Mouse (Mus musculus) spleen, postnatal 36 days (tissue): ENCODE measurements at regions not wholly inside any gene's neighbourhood (a gene's known extent, or its start where the extent isn't known, plus 50 kb on each side); places are given as distances from the start of the nearest gene placed in this dataset.

Experiments used
- DNase-seq, 2 experiments: peaks; one replicate each; pipeline ENCODE4 v3.0.0; 2022; ENCODE audit warnings: low spot score in 2 of 2, mixed read lengths in 1 of 2

DNA sequence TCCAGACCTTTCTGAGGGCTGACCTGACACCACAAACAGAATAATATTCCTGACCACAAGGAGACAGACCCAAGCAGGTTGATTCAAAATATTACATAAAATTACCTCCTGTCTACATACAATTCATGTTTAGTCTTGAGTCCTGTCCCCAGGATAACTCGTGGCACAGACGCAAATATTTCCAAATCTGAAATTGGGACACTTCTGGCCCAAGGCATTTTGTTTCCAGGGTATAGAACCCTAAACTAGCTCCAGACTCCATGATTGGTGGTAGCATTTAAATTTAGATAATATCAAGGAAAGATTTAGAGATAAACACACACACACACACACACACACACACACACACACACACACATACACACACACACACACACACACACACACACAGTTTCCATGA, 498.7 kb downstream of the Med13l start:
- DNase-seq = no peak

DNA sequence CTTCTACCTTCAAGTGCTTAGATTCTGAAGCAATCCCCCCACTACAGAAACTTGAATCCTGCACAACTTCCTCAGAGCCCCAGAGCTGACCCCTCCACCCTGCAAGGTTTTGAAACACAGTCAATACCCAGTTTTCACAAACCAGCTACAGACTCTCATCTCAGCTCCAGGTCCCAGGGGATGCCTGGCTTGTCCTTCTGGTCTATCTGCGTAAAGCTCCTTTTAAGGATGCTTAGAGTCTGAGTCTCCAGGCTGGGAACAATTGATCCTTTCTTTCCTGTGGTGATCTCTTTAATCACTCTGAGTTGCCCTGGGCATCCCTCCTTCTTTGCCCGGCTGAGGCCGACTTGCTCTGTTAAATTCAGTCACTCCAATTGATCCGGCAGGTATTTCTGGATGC, 500.4 kb downstream of the Med13l start:
- DNase-seq = no peak

DNA sequence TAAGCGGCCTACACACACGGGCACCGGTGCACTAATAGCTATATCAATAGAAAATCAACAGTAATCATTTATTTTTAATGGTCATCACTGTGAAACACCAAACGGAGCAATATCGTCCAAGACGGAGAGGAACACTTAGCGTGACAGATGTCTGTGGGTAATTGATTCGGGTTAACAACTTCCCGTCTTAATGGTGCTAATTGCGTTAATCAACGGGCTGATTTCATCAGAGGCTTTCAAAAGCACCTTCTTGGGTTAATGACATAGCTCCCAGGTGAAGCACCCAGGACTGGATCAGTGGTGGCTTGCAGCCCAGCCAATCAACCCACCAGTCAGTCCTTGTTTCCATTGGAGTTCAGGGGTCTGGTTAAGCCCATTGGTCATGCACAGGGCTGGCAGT, 502.0 kb downstream of the Med13l start:
- DNase-seq = no peak

DNA sequence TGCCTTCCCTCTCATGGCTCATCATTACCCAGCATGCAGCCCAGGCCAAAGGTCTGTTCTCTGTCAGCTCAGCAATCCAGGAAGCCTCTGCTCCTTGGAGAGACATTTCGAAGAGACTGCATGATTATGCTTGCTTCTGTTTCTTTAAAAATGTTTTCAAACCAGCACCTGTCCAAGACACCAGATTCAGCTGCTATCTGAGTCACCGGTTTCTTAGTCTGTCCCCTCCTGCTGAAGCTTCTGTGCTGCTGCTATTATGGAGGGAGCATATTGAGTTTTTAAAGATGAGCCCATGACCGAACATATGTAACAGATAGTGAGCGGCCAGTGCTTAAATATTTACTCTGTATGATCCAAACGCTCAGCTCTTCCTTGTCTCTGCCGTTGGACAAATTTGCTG, 506.2 kb downstream of the Med13l start:
- no peak for DNase-seq

DNA sequence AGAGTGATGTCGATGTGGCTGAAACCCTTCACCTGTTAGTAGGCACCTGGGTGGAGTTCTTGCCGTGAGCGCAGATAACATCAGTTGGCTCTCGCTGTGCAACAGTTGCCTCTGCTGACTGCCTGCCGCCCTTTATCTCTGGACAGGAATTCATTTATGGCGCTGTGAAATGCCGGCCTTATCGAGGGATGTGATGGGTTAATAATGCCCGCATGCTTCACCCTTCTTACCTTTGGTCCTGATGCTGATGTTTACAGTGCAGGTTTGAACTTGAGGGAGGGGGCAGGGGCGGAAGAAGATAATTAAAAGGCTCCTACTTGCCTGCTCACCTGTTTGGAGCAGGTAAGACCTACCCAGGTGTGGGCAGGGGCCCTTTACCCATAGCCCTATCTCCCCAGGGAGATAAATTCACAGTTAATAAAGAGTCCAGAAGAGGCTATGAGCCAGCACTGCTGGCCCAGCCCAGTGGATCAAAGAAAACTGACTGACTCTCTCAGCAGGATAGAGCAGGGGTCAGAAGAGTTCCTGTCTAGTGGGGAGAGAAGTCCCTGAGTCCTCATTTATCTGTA, 509.4 kb downstream of the Med13l start:
- no peak for DNase-seq

DNA sequence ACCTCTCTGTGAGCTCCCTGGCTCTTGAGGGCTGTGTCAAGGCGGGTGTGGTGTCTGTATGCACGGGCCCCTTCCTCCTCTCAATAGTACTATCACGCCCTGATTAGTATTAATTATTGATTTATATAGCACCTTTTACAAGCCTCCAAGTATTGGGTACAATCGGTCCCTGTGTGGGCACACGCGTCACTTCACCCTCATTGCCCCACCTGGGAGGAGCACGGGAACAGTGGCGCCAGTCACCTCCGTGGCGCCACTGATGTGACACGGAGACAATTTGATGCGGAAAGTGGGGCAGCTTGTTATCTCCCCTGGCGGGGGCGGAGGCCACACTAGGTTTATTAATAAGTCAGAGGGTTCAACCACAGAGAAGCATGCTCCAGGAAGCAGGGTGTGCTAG, 512.2 kb downstream of the Med13l start:
- no peak for DNase-seq

DNA sequence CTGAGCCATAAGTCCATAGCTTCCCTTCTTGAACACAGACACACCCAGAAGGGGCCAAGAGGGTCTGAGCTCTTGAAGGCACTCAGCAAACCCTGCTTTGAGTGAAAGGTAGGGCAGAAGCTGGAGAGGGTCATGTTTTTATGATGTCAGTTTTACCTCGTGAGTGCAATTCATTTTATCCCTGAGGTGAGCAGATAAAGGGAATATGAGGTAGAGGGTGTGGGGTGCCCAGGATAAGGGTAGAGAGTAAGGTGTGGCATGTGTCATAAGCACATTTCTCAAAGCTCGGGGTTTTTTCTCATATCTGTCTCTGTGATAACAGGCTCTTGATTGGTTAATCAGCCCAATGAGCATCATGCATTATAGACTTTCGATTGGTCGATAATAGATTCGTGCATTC, 520.3 kb downstream of the Med13l start:
- no peak for DNase-seq

DNA sequence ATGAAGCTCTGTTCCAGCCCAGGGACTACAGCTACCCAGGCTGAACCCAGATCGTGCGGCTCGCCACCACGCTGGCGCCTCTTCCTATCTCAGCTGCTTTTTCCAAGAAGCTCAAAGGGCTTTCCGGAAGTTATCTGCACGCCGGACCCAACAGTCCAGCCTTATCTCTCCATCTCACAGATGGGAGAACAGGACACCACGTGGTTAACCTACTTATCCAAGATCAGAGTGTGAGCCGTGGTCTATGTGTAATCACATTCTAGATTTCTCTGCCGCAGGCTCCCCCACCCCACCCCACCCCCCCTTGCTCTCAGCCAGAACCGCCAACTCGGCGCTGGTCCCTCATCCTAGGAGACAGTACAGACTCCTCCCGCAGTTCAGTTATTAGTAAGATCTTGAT, 522.4 kb downstream of the Med13l start:
- DNase-seq = no peak

DNA sequence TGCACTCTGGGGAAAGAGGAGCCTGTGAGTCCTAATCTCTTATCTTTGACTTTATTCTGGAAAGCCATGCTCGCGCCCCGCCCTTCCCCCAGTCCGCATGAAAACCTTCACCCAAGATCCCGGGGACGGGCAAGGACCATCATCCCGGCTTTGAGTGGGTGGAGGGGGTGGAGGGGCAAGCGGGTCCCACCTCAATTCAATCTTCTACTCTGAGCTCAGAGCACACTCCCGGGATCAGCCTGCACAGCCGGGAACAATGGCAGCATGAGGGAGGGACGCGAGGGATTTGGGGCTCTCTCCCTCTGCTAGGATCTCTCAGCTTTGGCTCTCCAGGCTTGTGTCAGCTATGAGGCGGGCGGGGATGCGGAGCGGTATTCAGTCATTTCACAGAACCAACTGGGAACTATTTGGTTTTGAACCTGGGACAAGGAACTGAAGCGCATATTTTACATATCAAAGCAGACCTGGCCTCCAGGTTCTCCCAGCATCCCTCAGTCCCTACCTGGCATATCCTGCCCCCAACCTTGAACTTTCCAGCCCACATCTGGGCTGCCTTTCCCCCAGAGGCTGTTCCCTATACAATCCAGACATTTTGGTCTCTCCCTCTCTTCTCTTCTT, 537.2 kb downstream of the Med13l start:
- DNase-seq = no peak

DNA sequence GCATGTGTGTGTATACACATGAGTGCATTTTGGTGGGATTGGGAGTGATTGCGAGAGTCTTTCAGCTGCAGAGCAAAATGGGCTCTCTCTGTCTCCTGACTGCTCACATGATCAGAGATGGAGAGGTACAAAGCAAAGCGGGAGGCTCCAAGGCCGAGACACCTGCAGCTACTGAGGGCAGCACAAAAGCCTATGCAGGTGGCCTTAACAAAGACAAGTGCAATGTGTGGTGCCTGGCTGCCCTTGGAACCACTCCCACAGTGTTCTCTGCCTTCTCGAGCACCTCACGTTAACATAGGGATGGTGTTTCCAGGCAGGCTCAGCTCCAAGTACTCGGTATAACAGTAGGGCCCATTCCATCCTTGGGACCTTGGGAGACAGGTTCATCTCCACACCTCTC, 539.3 kb downstream of the Med13l start:
- DNase-seq = no peak

DNA sequence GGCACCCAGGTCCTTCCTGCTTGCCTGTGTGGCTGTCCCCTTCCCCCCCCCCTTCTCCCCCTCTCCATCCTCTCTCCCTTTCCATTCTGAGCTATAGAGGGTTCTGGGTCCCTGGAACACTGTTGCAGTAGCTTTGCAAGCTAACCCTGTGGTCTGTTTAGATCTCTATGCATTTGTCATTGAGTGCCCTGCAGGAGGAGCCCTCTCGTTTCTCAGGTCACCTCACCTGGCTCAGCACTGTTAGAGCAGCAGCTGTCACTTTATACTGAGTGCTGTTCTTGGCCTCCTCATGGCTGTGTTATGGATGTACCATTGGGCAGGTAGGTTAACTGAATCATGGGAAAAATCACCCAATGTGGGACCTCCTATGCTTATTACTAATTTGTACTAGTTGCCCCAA, 543.0 kb downstream of the Med13l start:
- DNase-seq = no peak

DNA sequence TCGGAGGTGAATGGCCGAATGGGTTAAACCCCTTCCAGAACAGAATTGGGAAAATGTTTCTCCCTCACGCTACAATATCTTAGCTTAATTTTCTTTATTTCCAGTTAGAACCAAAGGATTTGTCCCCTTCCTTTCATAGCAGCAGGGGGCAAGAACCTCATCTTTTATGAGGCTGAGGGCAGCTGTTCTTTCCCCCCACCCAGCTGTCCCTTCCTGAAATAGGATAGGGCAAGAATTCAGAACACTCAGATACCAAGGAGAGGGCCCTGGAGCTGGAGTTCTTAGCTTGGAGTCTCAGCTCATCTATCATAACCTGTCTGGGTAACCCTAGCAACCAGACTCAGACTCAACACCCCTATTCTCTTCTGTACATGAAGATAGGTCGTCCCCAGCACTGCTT, 547.4 kb downstream of the Med13l start:
- no peak for DNase-seq

DNA sequence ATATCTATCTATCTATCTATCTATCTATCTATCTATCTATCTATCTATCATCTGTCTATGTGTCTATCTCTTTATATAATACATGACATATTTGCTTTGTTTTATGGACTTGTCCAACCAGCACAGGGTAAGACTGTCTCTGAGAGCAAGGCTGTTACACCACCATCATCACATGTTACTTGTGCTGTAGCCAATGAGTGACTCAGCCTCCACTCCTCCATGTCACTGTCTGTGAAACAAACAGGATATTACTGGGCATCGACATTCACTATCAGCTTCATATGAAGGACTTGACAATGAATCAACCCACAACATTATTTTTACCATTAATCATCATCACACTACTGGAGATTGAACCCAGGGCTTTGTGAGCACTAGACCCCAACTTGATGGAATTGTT, 549.0 kb downstream of the Med13l start:
- no peak for DNase-seq

DNA sequence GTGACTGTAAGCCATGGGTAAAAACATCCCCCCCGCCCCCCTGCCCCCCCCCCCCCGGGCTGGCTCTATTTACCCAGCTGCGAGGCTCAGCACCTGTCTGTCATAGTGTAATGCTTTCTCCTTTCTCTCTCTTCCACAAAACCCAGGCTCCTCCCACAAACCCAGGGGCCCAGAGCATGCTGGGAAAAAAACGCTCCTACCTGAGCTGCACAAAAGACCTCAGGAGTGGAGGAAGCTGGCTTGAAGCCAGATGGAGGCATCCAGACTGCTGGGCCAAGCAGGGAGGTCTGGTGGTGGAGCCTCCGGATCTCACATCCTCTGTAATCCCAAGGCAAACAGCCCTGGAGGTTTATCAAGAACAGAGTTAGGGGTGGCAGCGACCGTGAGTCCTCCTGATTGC, 553.6 kb downstream of the Med13l start:
- DNase-seq = no peak

DNA sequence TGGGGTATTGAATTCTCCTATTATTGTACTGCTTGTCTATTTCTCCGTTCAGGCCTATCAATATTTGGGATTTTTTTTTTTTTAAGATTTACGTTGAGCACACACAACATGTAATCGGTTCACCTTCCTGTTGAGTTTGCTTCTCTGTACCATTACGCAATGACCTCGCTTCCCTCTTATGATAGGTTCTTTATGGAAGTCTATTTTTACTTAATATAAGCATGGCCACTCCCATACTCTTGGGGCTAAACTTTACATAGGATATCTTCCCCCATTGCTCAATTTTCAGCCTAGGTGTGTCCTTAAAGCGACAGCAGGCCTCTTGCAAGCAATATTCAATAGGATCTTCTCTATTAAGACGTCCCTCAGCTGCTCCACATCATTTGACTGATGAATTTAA, 544.7 kb upstream of the Tbx3 start:
- no peak for DNase-seq

DNA sequence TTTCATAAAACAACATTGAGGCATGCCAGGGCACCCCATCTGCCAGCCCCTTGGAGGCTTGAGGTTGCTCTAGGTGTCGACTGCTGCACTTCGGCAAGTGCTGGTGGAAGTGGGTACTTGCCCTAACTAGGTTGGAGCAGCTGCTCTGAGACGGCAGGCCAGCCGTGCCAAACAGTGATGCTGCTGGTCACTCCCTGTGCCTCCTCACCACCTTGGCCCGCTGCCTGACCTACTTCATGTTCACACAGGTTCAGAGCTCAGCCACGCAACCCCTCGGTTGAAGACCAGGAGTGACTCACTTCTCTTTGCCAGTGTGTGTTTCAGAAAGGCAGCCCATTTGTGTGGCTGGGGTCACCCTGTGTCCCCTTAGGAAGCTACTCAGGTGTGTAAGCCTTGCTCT, 540.3 kb upstream of the Tbx3 start:
- no peak for DNase-seq

DNA sequence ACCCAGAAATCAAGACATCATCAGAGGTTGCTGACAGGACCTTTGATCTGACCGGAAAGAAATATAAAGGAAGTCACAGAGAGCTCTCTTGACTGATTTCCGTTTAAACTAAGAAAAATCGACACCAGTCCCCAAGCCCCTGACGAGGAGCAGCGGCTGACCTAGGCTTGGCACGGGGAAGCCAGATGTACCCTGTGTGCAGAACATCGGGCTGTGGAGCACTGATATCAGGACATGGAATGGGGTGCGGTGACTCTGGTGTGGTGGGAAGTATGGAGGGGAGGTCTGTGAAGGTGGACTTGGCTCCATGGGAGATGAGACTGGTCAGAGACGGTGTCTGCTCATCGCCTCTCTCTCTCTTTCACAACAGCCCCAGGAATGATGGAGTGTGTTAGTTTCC, 539.0 kb upstream of the Tbx3 start:
- DNase-seq = no peak

DNA sequence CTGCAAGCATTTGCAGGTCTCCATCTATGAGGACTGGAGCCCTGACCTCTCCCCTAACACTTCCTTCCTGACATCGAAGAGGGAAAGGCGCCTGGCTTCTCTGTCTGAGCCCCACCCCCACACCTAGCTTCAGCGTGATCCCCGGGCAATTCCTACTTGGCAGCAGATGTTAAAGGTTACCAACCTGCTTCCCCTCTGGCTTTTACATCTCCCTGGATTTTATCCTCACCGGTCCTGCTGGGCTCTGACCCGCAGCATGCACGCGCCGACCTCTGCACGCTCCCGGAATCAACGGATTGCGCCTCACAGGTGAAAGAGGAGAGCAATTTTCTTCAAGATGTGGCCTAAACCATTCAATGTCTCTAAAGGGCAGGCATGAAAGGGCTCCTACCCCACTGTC, 537.1 kb upstream of the Tbx3 start:
- no peak for DNase-seq

DNA sequence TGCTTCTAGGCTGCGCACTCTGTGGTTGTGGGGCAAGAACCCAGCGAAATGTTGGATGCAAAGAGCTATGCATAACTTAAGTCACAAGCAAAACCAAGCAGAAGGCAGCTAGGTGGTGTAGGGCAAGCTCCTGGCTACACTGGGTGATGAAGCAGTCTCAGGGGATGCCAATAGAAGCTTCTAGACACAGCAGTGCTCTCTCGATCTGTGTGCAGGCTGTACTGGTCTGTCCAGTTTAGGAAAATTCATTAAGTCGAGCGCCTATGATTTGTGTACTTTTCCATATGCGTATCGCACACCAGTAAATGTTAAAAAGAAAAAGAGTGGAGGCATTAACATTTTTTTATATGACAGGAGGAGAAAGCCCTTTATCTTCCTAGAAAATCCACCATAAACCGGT, 533.6 kb upstream of the Tbx3 start:
- DNase-seq = no peak

DNA sequence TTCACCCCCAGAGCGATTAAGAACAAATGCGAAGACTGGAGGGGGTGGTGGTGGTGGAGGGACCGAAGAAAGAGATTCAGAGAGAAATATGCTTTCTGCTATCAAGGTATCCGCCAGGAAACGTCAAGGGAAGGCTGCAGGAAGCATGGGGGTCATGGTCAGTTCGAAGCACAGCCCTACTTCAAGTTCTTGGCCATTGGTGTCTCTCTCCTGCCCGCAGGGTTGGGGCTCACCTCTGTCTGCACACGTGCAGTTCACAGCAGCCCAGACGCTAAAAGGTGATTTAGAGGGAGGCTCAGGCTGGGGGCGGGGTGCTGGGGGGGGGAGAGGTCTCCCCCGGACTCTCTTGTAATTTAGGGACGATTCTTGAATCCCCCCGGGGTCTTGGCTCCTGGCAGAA, 533.1 kb upstream of the Tbx3 start:
- no peak for DNase-seq

DNA sequence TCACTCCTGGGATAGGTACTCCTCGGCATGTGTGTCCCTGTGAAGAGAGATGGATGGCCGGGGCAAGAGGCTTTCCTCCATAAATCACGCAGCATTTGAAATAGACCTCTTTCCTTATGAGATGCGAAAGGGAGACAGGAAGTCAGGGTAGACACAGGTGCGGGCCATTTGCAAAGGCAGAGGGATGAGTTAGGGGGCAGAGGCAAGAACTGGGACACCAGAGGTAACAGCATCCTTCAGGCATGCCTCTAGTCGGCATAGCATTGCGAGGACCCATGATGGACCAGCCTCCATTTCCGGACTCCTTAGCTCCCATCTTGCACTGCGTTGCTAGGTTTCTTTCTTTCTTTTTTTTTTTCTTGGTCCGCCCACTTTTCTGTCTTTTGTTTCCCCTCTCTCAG, 532.6 kb upstream of the Tbx3 start:
- no peak for DNase-seq

DNA sequence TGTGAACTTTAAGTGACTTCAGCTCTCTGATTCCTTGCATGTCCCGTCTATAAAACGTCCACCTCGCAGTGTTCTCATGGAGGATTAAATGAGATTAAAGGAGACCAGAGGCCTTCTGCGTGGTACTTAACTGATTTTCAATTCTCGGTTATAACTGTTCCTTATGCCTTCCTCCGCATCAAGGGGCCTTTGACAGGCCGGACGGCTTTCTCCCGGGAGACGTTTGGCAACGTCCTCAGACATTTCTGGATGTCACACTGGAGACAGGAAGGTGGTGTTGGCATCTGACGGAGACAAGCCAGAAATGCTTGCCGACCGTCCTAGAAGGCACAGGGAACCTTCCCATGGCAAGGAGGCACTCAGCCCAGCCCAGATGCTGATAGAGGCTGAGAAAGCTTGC, 532.2 kb upstream of the Tbx3 start:
- no peak for DNase-seq

DNA sequence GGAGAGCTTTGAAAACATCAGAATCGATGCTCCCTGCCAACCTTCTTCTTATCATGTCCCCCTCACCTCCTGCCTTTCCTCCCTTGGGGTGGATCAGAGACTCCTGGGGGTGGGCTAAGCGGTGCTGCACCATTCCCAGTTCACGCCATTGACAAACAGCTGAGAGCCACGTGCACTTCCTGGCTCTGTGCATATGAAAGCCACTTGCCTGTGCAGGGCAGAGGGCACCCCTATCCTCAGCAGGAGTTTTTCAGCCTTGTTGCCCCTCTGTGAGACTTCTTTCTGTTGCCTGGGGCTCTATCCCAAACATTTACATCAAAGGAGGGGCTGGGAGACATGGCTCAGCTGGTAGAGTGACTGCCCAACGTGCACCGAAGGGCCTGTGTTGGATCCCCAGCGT, 531.1 kb upstream of the Tbx3 start:
- DNase-seq = no peak

DNA sequence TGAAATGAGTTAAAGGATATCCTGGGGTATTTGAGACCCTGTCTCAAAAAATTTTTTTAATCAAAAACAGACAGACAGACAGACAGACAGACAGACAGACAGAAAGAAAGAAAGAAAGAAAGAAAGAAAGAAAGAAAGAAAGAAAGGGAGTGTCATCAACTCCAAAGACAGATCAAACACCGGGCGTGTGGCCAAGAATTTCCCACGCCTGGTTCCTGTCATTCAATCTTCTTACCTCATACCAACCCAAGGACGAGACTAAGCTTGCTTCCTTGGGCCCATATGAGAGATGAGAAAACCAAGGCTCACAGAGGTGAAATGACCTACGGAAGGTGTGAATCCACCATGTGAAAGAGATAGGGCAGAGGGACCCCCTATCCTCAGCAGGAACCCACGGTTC, 530.7 kb upstream of the Tbx3 start:
- no peak for DNase-seq
